ENCODE assay signal across 8 mouse cellular contexts in genomic region chr3:62340154-62340760, GRCm38 (mm10). TPM values are rescaled to one million over a fixed set of nuclear protein-coding genes. Genes with fewer than 3 reads are reported as not detected.
DNase-seq lines count a peak whose midpoint lies in the region; ATAC-seq and TF ChIP-seq lines count a peak whose summit lies in the region.

No protein-coding gene starts in this region.

- H3K9me3 ChIP-seq in kidney, embryonic 16.5 days (ENCODE audit: low read length) = no peaks in the 10 kb centered on the region
- H3K9me3 ChIP-seq in forebrain, embryonic 12.5 days = no peaks in the 10 kb centered on the region
- no peaks in the 10 kb centered on the region for H3K9me3 ChIP-seq in limb, embryonic 14.5 days (ENCODE audit: control insufficient read depth, low read length)
- no peaks in the 10 kb centered on the region for H3K9me3 ChIP-seq in neural tube, embryonic 14.5 days (ENCODE audit: control insufficient read depth, low read length)

- no peak for ATAC-seq in kidney, embryonic 16.5 days (ENCODE audit: low FRiP score, low TSS enrichment)
- ATAC-seq in forebrain, embryonic 12.5 days (ENCODE audit: low FRiP score) = no peak
- ATAC-seq in limb, embryonic 14.5 days (ENCODE audit: low FRiP score, low read depth) = no peak
- no peak for ATAC-seq in neural tube, embryonic 14.5 days (ENCODE audit: low read depth)

- H3K4me1 ChIP-seq in kidney, embryonic 16.5 days (ENCODE audit: insufficient read depth, low read length) = peaks cover 29% of the 10 kb centered on the region
- peaks cover 5% of the 10 kb centered on the region; the same call in 1 of the 2 replicates for H3K4me1 ChIP-seq in forebrain, embryonic 12.5 days
- H3K4me1 ChIP-seq in limb, embryonic 14.5 days (ENCODE audit: control insufficient read depth, insufficient read depth, low read length) = peaks cover 10% of the 10 kb centered on the region
- H3K4me1 ChIP-seq in neural tube, embryonic 14.5 days (ENCODE audit: control insufficient read depth, insufficient read depth, low read length) = 0 out of 2 replicates have a peak, but pooled peaks cover 2% of the 10 kb centered on the region

- peak overlapping the region; percentile 83 for H3K4me3 ChIP-seq in kidney, embryonic 16.5 days (ENCODE audit: low read length)
- H3K4me3 ChIP-seq in forebrain, embryonic 12.5 days (replicated peaks) = peak overlapping the region; percentile 73
- H3K4me3 ChIP-seq in limb, embryonic 14.5 days (replicated peaks; ENCODE audit: low read length) = peak overlapping the region; percentile 75
- H3K4me3 ChIP-seq in neural tube, embryonic 14.5 days (ENCODE audit: low read depth, low read length) = peak overlapping the region; percentile 75

- H3K27me3 ChIP-seq in kidney, embryonic 16.5 days (ENCODE audit: insufficient read depth, low read length) = no peaks in the 10 kb centered on the region; the same call in 1 of the 2 replicates
- H3K27me3 ChIP-seq in forebrain, embryonic 12.5 days = peaks cover 16% of the 10 kb centered on the region
- peaks cover 16% of the 10 kb centered on the region for H3K27me3 ChIP-seq in limb, embryonic 14.5 days (ENCODE audit: control insufficient read depth, insufficient read depth, low read length)
- no peaks in the 10 kb centered on the region for H3K27me3 ChIP-seq in neural tube, embryonic 14.5 days (ENCODE audit: control insufficient read depth, insufficient read depth, low read length)

- peak overlapping the region; percentile 64 for H3K4me2 ChIP-seq in kidney, embryonic 16.5 days (replicated peaks; ENCODE audit: low read depth, low read length)
- peak overlapping the region; percentile 76 for H3K4me2 ChIP-seq in forebrain, embryonic 12.5 days
- peak overlapping the region; percentile 85 for H3K4me2 ChIP-seq in limb, embryonic 14.5 days (replicated peaks; ENCODE audit: low read depth, low read length, severe bottlenecking)
- H3K4me2 ChIP-seq in neural tube, embryonic 14.5 days (ENCODE audit: low read depth, low read length) = peak overlapping the region; percentile 69

- H3K27ac ChIP-seq in kidney, embryonic 16.5 days (ENCODE audit: low read length) = no peak overlapping the region
- no peak overlapping the region for H3K27ac ChIP-seq in forebrain, embryonic 12.5 days
- no peak overlapping the region for H3K27ac ChIP-seq in limb, embryonic 14.5 days (replicated peaks; ENCODE audit: low read depth, low read length)
- no peak overlapping the region for H3K27ac ChIP-seq in neural tube, embryonic 14.5 days (ENCODE audit: low read depth, low read length)

- DNase-seq in kidney, postnatal 14 days = no peak
- no peak for DNase-seq in limb, embryonic 14.5 days (ENCODE audit: low spot score)
- DNase-seq in left cerebral cortex, postnatal 36 days (ENCODE audit: low spot score in 2 of 2) = no peak
- no peak for DNase-seq in T-cell, adult 2 months (ENCODE audit: low spot score)
- DNase-seq in cerebellum, postnatal 4 days (ENCODE audit: low spot score in 2 of 2) = no peak

- no peaks in the 10 kb centered on the region for H3K36me3 ChIP-seq in kidney, embryonic 16.5 days (ENCODE audit: insufficient read depth, low read length)
- no peaks in the 10 kb centered on the region for H3K36me3 ChIP-seq in forebrain, embryonic 12.5 days (replicated peaks)
- no peaks in the 10 kb centered on the region for H3K36me3 ChIP-seq in limb, embryonic 14.5 days (ENCODE audit: control insufficient read depth, insufficient read depth, low read length)
- H3K36me3 ChIP-seq in neural tube, embryonic 14.5 days (ENCODE audit: control insufficient read depth, insufficient read depth, low read length) = no peaks in the 10 kb centered on the region

- intact Hi-C loops in left cerebral cortex, postnatal 36 days (cut with DNase I) = loop anchor here (5.0 kb wide), 1 partner anchor 117 kb away; no protein-coding TSS in a partner anchor

- 11% methylated on average over 16 of the region's 16 CpGs for WGBS in kidney, embryonic 16.5 days
- WGBS in forebrain, embryonic 12.5 days = 8% methylated on average over 16 of the region's 16 CpGs
- WGBS in limb, embryonic 14.5 days = 14% methylated on average over 16 of the region's 16 CpGs
- 5% methylated on average over 16 of the region's 16 CpGs for WGBS in neural tube, embryonic 14.5 days

- no peak for TF ChIP-seq POLR2A in limb, embryonic 14.5 days (IDR thresholded peaks at IDR 0.05; ENCODE audit: borderline replicate concordance, extremely low read depth, insufficient read depth, insufficient read length)

- peak overlapping the region; percentile 73 for H3K9ac ChIP-seq in kidney, embryonic 16.5 days (replicated peaks; ENCODE audit: low read length)
- H3K9ac ChIP-seq in forebrain, embryonic 12.5 days = peak overlapping the region; percentile 71; the same call in 1 of the 2 replicates
- H3K9ac ChIP-seq in limb, embryonic 14.5 days (ENCODE audit: low read depth, low read length, severe bottlenecking) = peak overlapping the region; percentile 78
- peak overlapping the region; percentile 70 for H3K9ac ChIP-seq in neural tube, embryonic 14.5 days (replicated peaks; ENCODE audit: low read depth, low read length)

RNA-seq across cellular contexts. Expression of gene Arhgef26, which starts 2.1 kb away (rescaled TPM):
- polyA plus RNA-seq in kidney, embryonic 16.5 days (2015; fragmentation: Nextera tagmentation; extraction: Ambion mirVana) = 10.8 and 13.6 TPM in 2 replicates
- 9.9 and 10.1 TPM in 2 replicates for polyA plus RNA-seq in forebrain, embryonic 12.5 days (2016; fragmentation: Nextera tagmentation; extraction: Ambion mirVana)
- polyA plus RNA-seq in limb, embryonic 14.5 days (2012; rRNA removed) = 5.8 and 6.3 TPM in 2 replicates
- 6.2 and 8.6 TPM in 2 replicates for polyA plus RNA-seq in limb, embryonic 14.5 days (2014; fragmentation: Nextera tagmentation; extraction: Ambion mirVana)
- 11.4 and 11.7 TPM in 2 replicates for polyA plus RNA-seq in neural tube, embryonic 14.5 days (2014; fragmentation: Nextera tagmentation; extraction: Ambion mirVana)
- 10 to 100 TPM; 21.1 to 21.5 TPM for total RNA-seq in left cerebral cortex, postnatal 36 days (2021)
